Mouse (Mus musculus) megakaryocyte-erythroid progenitor cell, adult 5-6 weeks (primary cell): ENCODE measurements at regions not wholly inside any gene's neighbourhood (a gene's known extent, or its start where the extent isn't known, plus 50 kb on each side); places are given as distances from the start of the nearest gene placed in this dataset.
"Not testable (repeated sequence)": the region's sequence is repeated elsewhere in the genome, so short reads cannot be mapped to it uniquely, and the experiment has no call there.

ENCODE experiments used
- ATAC-seq: replicated peaks from 2 replicates; pipeline ENCODE4 v1.8.0; 2016; ENCODE audit warnings: mild to moderate bottlenecking, inconsistent platforms; ENCODE audit not compliant: severe bottlenecking, poor library complexity, low FRiP score, low TSS enrichment

- ATAC-seq, result no peak
Observed at GRCm38 (mm10) chr1:194565574-194565973, 52.4 kb upstream of the Plxna2 start.

- no peak for ATAC-seq
Observed at GRCm38 (mm10) chr1:194563946-194564345, 54.1 kb upstream of the Plxna2 start.

DNA sequence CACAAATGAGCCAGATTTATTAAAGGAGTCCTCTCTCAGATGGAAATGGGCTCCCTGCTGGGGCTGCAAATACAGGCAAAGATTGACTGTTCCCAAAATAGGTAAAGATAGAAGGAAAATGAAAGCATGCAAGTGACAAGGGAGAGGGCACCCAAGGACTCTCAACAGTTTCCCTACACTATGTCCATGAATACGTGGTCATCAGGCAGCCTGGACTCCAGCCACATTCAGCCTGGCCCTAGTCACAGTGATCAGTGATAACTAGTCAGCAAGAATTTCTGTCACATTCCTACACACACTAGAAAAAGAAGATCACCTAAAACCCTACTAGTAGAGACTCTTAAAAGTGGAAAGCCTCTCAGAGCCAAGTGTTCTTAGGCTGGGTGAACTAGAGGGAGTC lies 56.9 kb upstream of the Plxna2 start:
- ATAC-seq, result no peak

DNA sequence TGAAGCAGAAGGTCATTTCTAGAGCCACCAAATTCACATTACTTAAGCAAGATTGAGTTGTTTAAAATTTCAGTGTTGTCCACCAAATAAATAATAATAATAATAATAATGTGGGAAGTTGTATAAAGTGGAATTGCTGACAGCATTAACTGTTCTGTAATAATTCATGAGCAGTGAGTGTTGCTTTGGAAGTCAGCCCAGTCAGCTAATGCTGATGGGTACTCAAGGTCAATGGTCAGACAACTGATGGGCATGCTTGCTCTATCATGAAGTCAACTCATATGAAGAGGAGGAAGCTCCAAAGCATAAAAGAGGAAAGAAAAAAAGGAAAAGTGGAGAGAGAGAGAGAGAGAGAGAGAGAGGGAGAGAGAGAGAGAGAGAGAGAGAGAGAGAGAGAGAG lies 69.4 kb upstream of the Plxna2 start:
- no peak for ATAC-seq

- ATAC-seq, result no peak
Observed at GRCm38 (mm10) chr1:194548243-194548642, 69.8 kb upstream of the Plxna2 start.

DNA sequence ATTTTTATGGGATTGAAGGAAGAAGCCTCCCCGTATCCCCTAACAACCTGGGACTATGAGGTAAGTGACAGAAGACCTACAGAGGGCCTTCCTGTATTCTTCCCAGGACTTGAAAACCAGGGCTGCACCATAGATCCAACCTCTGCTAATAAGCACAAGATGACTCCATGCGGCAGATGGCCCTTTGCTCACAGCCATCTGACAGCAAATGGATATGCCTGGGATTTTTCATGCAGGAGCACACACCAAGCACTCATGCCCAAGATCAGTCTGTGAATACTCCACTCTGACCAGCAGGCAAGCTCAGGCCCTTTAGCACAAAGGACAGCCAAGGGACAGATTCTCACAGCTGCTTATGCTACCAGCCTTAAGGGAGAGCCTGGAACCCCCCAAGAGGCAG lies 77.1 kb upstream of the Plxna2 start:
- no peak for ATAC-seq

DNA sequence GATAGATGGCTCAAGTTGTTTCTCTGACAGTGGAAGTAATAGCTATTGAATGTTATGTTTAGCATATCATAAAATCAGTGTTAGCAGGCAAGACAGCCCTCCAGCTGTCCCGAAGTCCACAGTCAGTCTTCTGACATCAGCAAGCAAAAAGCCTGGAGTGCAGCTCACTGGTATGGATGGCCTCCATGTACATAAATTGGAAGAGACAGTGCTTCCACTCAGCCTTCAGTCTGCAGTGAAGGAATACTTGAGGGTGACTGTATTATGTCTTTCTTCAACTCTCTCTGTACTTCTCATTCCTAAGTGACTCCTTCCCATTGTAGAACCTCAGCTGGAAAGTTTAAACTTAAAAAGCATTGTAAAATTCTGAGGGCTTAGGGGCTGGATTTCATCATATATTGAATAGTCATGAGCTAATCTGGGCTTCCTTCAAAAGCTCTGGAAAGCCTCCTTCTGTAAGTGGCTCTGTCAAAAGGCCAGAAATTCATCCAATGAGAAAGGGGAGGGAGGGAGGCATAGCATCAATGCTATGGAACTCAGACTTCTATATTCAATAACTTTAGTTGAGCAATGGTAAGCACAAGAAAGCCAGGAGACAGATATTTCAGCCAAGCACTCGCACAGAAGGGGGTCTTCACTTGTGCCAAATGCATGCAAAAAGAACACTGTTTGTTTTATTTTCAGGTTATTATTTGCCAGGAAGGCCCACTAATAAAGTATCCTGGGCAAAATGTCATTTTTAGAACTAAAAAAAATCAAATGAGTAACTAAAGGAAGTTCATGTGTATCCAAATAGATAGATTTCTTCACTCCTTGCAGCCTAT lies 90.5 kb upstream of the Plxna2 start:
- ATAC-seq, result no peak

- ATAC-seq, result no peak
Observed at GRCm38 (mm10) chr1:194524976-194525375, 93.0 kb upstream of the Plxna2 start.

GRCm38 (mm10) chr1:194521216-194521615 lies 96.8 kb upstream of the Plxna2 start:
- ATAC-seq, result no peak

DNA sequence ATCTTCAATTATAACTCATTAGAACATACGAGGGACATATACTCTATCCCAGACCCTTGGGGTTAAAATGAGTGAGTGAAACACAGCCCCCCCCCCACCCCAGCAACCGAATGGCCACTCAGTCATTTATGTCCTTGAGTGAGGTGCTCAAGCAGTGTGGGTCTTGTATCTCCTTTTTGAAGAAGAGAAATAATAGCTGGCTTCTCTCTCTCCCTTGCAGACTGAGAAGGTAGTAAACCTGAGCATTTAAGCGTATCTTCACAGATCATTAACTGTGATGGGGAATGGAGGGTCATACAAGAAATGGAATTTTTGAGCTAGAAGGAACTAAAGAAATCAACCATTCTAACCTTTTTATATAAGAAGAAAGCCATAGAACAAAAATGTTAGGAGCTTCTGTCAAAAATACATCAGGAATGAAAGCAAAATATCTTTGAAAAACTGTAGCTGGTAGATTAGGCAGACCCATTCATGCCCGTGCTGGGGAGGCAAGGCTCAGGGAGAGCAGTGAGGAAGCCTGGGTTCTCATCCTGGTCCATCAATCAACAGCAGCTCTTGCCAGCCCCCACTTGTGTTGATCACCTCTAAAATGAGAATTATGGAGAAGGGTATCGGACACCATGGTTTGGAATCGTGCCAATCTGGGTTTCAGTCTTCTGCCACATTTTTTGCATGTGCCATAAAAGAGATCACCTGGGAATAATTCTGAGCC lies 98.4 kb upstream of the Plxna2 start:
- no peak for ATAC-seq

DNA sequence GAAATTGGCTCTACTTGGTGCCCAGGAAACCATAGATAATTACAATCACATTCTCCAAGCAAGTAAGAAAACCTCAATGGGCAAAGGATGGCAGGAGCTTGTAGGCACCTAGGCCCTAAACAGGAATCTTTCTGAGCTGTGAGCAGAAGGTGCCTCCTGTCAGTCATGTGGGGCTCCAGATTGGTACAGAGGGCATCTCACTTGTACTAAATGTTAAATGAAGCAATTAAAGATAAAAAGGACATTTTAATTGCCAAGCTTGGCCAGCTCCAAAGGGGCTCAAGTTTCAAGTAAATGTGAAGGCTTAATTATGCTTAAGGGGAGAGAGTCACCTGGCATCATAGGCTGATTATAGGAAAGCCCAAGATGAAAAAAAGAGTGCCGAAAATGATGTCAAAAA lies 101.9 kb upstream of the Plxna2 start:
- no peak for ATAC-seq

- no peak for ATAC-seq
Observed at GRCm38 (mm10) chr1:194508314-194508713, 109.7 kb upstream of the Plxna2 start.

- ATAC-seq, result no peak
Observed at GRCm38 (mm10) chr1:194505826-194506225, 112.2 kb upstream of the Plxna2 start.

DNA sequence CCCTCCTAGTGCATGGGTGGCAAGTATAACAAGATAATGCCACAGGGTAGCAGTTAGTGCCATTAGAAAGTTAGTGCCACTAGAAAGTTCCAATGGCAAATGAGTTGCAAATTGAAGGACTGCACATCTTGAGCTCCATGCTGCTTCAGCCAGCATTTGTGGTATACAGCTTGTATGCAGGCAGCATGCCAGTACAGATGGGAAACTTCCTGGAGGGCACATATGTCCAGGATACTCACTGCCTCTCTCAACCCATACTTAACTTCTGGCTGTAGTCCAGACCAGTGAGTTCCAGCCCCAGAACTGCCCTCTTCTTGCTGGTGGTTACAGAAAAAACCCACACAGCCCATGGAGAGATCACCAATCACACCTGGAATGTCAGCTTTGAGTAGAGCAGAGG lies 113.8 kb upstream of the Plxna2 start:
- ATAC-seq, result no peak

GRCm38 (mm10) chr1:194503517-194503916 lies 114.5 kb upstream of the Plxna2 start:
- no peak for ATAC-seq

DNA sequence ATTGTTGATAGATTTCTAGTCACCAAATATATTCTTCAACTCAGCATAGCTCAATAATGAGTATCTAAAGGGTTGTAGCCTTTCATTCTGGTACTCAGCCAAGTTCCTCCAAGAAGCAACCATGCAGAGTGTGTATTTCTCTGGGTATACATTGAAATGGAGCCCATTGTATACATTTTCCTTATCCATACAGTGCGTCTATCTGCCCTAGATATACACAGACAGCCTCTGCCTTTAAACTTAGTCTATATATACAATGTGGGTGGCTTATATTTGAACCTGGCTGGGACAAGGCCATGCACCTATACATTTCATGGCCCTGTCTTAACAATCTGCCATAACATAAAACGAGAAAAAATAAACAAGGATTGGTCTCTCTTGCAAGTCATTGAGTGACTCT lies 121.6 kb upstream of the Plxna2 start:
- ATAC-seq, result no peak

- no peak for ATAC-seq
Observed at GRCm38 (mm10) chr1:194491111-194491510, 126.9 kb upstream of the Plxna2 start.

GRCm38 (mm10) chr1:194488126-194488525 lies 129.9 kb upstream of the Plxna2 start:
- no peak for ATAC-seq

GRCm38 (mm10) chr1:194482717-194483059 lies 135.3 kb upstream of the Plxna2 start:
- no peak for ATAC-seq

DNA sequence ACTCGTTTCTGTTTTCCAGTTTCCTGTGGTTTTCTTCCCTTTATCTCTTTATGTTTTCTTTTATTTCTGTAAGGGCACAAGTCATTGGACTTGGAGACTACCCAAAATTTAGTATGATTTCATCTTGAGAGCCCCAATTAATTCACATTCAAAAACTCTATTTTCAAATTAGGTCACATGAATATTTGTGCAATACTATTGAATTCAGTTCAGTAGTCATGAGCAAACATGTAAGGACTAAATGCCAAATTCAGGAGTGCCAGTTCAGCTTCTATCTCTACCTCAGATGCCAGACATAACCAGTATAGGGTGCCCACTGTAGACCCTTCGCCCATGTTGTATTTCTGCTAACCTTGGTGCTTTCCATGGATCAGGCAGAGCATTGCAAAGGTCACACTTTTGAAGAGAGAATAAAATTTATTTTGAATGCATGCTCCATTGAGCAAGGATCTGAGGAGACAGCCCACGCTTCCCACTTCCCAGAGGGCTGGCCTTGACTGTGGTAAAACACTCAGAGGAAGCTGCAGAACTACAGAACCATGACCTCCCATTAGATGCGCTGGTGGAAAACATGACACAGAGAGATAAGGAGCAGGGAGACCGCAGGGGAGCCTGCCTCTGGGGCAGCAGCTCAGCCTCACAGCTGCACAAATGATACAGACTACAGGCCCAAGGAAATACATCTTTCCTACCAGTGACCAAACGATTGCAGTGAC lies 135.9 kb upstream of the Plxna2 start:
- ATAC-seq, result peak; percentile 79

- not testable (repeated sequence) for ATAC-seq
Observed at GRCm38 (mm10) chr1:194471281-194471680, 146.7 kb upstream of the Plxna2 start.
